Mouse (Mus musculus): ENCODE measurements around the gene Mycs.

Gene Mycs
- long read RNA-seq, experiment 1: 0 reads
- long read RNA-seq, experiment 2: 0 reads

DNA sequence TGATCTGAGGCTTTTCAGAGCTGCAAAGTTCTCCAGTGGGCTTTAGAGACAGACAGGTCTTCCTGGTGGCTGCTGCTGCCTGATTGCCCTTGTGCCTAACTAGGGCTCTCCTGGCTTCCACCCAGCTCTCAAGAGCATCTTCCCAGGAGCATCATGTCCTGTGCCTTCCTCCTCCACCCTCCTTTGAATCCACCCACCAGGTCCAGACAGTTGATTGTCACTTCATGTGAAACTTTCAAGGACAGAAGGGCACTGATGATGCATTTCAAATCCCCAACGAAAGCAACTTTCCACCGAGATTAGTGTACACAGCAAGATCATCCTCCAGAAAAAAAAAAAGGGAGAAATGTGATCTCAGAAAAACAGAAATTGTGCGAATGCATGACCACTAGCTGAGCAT lies at the start of gene Mycs:
Mycs (minus strand) TSS at position 101 of the 400 bp plus-strand sequence.
- intact Hi-C loops (cut with DNase I): no loop called here

DNA sequence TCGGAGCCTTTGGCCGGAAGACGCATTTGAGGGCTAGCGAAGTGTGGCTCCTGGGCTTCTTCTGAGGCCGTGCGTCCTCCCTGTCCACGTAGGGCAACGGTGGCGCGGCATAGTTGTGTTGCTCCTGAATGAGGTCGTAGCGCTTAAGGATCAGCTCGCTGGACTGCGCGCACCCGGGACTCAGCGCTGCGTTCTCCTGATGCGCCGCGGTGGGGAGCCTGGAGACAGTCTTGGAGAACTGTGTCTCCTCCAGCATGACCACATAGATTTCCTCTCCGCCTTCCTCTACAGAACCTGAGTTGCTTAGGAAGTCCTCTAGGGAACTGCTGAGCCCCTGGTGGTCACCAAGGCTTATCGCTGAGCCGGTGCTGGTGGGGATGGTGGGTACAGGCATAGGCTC lies 1.0 kb downstream of the Mycs start:
- intact Hi-C loops (cut with DNase I): no loop called here
